Mouse (Mus musculus) neural tube, embryonic 14.5 days (tissue): ENCODE results near the gene Gm37240. TPM values are rescaled to one million over a fixed set of nuclear protein-coding genes. Genes with fewer than 3 reads are reported as not detected.
A peak's percentile ranks its signal among the peaks of the same experiment; 100 is the strongest.

Experiments used
- ATAC-seq: fragments of 200-750 bp; cut with Nextera tagmentation; 2 replicates; pipeline ENCODE4 v1.8.0; 2017; ENCODE audit warnings: low read depth, mild to moderate bottlenecking, moderate TSS enrichment, moderate library complexity
- H3K27ac ChIP-seq: fragments of 300-500 bp; sonication (generic); 2 replicates; pipeline ENCODE4 v1.5.1; 2014; ENCODE audit warnings: low read depth, mild to moderate bottlenecking, control low read depth, low read length, moderate library complexity, mixed read lengths
- H3K27me3 ChIP-seq: fragments of 300-500 bp; sonication (generic); 2 replicates; pipeline ENCODE4 v1.6.1; 2014; ENCODE audit warnings: low read length; ENCODE audit not compliant: control insufficient read depth, insufficient read depth
- H3K36me3 ChIP-seq: fragments of 300-500 bp; sonication (generic); 2 replicates; pipeline ENCODE4 v1.6.1; 2014; ENCODE audit warnings: low read length, mixed read lengths; ENCODE audit not compliant: control insufficient read depth, insufficient read depth
- H3K4me1 ChIP-seq: fragments of 300-500 bp; sonication (generic); 2 replicates; pipeline ENCODE4 v1.6.1; 2014; ENCODE audit warnings: low read length; ENCODE audit not compliant: control insufficient read depth, insufficient read depth
- H3K4me2 ChIP-seq: fragments of 300-500 bp; sonication (generic); 2 replicates; pipeline ENCODE4 v1.6.1; 2014; ENCODE audit warnings: mild to moderate bottlenecking, low read depth, low read length, control low read depth
- H3K4me3 ChIP-seq: fragments of 300-500 bp; sonication (generic); 2 replicates; pipeline ENCODE4 v1.5.1; 2014; ENCODE audit warnings: low read depth, low read length, control low read depth, mixed read lengths
- H3K9ac ChIP-seq: fragments of 300-500 bp; sonication (generic); replicated peaks from 2 replicates; pipeline ENCODE4 v1.6.1; 2014; ENCODE audit warnings: low read depth, mild to moderate bottlenecking, control low read depth, low read length, mixed read lengths
- H3K9me3 ChIP-seq: fragments of 300-500 bp; sonication (generic); 2 replicates; pipeline ENCODE4 v1.6.1; 2016; ENCODE audit warnings: low read length; ENCODE audit not compliant: control insufficient read depth
- WGBS: fragments of 180-500 bp; shearing (Covaris S2); extraction: QIAGEN DNeasy Blood & Tissue Kit; methylation state at CpG from one replicate; pipeline ENCODE4 v1.1.7; 2014; 5-methylcytosine and 5-hydroxymethylcytosine counted together
- polyA plus RNA-seq: library from polyadenylated mRNA; unstranded; fragments of >200 nt; fragmentation: Nextera tagmentation; extraction: Ambion mirVana; gene quantifications from 2 replicates; pipeline ENCODE4 v1.2.1, GENCODE M21; 2014

The Gm37240 gene
- polyA plus RNA-seq, 1 experiment from 2014 or later, result not detected

DNA sequence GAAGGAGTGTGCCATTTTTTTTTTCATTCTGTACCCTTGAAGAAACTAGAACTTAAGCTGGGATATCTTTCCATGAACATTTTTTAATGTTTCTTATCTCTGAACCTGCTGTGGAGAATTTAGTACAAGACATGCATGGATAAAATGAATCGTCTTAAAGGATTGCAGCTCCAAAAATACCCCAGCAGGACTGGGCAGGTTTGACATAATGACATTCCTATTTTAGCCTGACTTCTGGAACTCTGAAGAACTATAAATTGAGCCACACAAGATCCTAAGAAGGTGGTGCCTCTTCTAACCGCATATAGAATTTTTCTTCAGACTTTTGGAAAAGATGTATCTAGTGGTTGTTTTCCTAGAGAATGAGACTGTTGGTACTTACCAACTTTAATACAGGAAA lies 1294.0 kb downstream of the Gm37240 start, which contains the start of gene Tigd4:
Gene Tigd4, plus strand, starts transcription at position 301 of the 400 bp plus-strand sequence.
- WGBS, result 95% methylated on average over 2 of the region's 2 CpGs
- H3K36me3 ChIP-seq, result no peaks in the 10 kb centered on the region

DNA sequence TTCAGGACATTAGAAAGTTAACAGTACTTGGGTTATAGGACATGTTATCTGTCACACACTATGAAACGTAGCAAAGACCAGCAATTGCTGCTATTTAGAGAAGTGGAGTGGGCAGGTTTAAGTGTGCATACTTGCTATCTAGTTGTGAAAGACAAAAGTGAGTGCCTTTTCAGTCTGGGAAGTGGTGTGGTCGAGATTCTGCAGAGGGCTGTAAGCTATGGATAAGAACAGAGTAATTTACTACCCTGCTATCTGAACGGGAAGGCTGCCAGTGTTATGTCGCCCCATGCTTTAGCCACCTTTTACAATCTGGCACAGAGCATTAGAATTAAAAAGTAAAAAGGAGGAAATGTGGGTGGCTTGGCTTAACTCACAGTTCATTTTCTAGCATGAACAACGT lies 1300.6 kb downstream of the Gm37240 start:
- H3K27me3 ChIP-seq, result no peaks in the 10 kb centered on the region
- no peak overlapping the region for H3K4me2 ChIP-seq
- H3K9me3 ChIP-seq, result no peaks in the 10 kb centered on the region
- H3K9ac ChIP-seq, result no peak overlapping the region
- WGBS, result 47% methylated on average over 5 of the region's 5 CpGs
- no peak for ATAC-seq
- no peak overlapping the region for H3K4me3 ChIP-seq
- no peaks in the 10 kb centered on the region for H3K36me3 ChIP-seq
- H3K4me1 ChIP-seq, result no peaks in the 10 kb centered on the region; the same call in 1 of the 2 replicates
- no peak overlapping the region for H3K27ac ChIP-seq

More for the DNA sequence above, 1294.0 kb downstream of the Gm37240 start, which contains the start of gene Tigd4:
- H3K9ac ChIP-seq, result no peak within 1 kb of the TSS
- no peaks in the 10 kb centered on the region for H3K4me1 ChIP-seq
- no peaks in the 10 kb centered on the region for H3K9me3 ChIP-seq
- no peak within 1 kb of the TSS for H3K27ac ChIP-seq
- H3K4me2 ChIP-seq, result no peak within 1 kb of the TSS
- no peak within 1 kb of the TSS for H3K4me3 ChIP-seq
- no peak for ATAC-seq
- H3K27me3 ChIP-seq, result no peaks in the 10 kb centered on the region

DNA sequence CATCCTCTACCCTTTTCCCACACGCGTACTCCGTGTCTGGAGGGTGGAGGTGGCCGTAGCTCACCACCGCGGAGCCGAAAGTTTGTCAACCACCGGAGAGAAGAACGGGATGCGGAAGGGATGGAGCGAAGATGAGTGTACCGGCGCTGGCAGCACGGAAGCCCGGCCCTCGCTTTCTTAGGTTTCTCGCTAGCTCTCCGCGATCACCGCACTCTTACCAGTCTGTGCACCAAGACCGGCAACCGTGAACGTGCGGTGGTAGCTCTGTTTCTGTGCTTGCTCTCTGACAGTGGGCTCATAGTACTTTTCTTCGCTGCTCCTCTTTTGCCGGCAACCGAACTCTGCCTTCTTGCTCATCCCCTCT lies 1304.4 kb downstream of the Gm37240 start:
- no peaks in the 10 kb centered on the region for H3K9me3 ChIP-seq
- peak overlapping the region; percentile 83 for H3K4me2 ChIP-seq
- no peaks in the 10 kb centered on the region for H3K27me3 ChIP-seq
- no peaks in the 10 kb centered on the region for H3K36me3 ChIP-seq
- H3K4me3 ChIP-seq, result peak overlapping the region; percentile 82
- peaks cover 16% of the 10 kb centered on the region; the same call in 1 of the 2 replicates for H3K4me1 ChIP-seq
- H3K27ac ChIP-seq, result peak overlapping the region; percentile 87
- peak overlapping the region; percentile 86 for H3K9ac ChIP-seq
- under 1% methylated on average over 26 of the region's 27 CpGs for WGBS
- peak; percentile 63 for ATAC-seq

DNA sequence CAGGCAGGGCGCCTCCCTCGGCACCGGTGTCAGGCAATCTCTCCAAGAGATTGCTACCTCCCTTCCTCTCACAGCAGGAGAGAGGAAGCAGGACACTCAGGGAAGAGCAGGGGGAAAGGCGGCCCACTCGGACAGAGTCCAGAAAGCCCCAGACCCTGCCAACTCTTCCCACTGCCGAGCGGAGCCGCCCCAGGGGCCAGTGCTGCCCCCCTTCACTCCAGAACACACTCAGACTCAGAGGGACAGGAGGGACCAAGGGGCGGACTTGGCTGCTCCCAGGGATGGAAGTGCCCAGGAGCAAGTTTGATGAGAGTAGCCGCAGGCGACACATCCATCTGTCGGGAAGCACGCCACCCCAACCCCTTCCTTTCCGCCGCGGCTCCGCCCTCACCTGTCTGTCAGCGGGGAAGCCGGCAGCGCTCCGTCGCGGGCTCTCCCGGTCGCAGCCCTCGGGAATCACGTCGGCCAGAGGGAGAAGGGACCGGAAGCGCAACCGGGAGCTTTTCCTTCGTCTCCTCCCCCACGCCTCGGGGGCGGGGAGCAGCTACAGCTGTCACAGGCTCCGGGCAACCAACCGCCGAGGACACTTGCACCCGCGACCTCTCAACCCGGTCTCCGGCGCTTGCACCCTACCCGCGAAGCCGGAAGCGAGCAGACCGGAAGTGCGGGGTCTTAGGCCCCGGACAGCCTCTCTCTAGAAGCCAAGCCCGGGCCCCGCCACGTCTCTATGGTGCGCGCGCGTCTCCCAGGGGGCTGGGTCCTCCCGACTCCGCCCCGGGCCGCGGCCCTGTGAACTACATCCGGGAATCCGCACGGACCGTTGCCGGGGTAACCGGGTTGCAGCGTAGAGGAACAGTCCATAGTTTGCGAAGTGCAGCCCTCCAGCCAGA lies 1305.0 kb downstream of the Gm37240 start, which contains the start of gene Arfip1:
Gene Arfip1, minus strand, starts transcription at position 603 of the 890 bp plus-strand sequence.
- H3K4me2 ChIP-seq, result peak within 1 kb of the TSS; percentile 83
- no peaks in the 10 kb centered on the region for H3K9me3 ChIP-seq
- ATAC-seq, result peak; percentile 99
- H3K4me1 ChIP-seq, result peaks cover 16% of the 10 kb centered on the region; the same call in 1 of the 2 replicates
- peak within 1 kb of the TSS; percentile 82 for H3K4me3 ChIP-seq
- H3K27me3 ChIP-seq, result no peaks in the 10 kb centered on the region
- H3K27ac ChIP-seq, result peak within 1 kb of the TSS; percentile 87
- H3K9ac ChIP-seq, result peak within 1 kb of the TSS; percentile 86
- no peaks in the 10 kb centered on the region for H3K36me3 ChIP-seq
- under 1% methylated on average over 69 of the region's 70 CpGs for WGBS

DNA sequence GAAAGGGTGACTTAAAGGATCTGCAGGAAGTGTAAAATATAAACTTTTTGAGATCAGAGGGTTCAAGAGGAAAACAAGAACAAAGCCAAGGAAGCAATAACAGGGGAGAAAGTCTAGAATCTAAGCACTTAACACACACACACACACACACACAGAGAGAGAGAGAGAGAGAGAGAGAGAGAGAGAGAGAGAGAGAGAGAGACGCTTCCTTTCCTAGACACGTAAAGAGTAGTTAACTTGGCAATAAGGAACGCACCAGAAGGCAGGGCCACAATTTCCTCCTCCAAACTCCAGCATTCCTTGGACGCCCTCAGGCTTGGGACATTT lies 1305.7 kb downstream of the Gm37240 start:
- H3K9ac ChIP-seq, result peak overlapping the region; percentile 86
- peak overlapping the region; percentile 87 for H3K27ac ChIP-seq
- H3K4me3 ChIP-seq, result peak overlapping the region; percentile 82
- no peaks in the 10 kb centered on the region for H3K36me3 ChIP-seq
- peaks cover 16% of the 10 kb centered on the region; the same call in 1 of the 2 replicates for H3K4me1 ChIP-seq
- H3K9me3 ChIP-seq, result no peaks in the 10 kb centered on the region
- ATAC-seq, result no peak
- no peaks in the 10 kb centered on the region for H3K27me3 ChIP-seq
- WGBS, result 0% methylated on average over 4 of the region's 4 CpGs
- H3K4me2 ChIP-seq, result peak overlapping the region; percentile 83

DNA sequence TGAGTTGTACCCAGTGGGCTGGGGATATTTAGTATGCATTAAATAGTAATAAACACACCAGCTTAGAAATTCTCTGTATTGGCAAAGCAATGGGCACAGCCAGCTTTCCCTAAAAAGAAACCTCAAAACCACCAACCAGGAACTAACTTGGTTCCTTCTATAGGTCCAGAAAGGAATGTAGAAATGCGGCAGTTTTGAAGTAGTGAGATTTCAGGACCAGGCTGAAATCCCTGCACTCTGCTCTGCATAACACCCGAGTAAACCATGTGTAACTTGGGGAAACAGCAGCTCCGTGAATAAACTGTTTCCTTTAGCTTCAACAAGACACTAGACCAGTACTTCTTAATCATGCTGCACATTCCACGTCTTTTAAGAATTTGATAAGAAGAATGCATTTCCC lies 1306.6 kb downstream of the Gm37240 start:
- H3K27me3 ChIP-seq, result no peaks in the 10 kb centered on the region
- no peaks in the 10 kb centered on the region for H3K36me3 ChIP-seq
- H3K4me2 ChIP-seq, result peak overlapping the region; percentile 83
- ATAC-seq, result no peak
- peaks cover 16% of the 10 kb centered on the region; the same call in 1 of the 2 replicates for H3K4me1 ChIP-seq
- H3K9me3 ChIP-seq, result no peaks in the 10 kb centered on the region
- H3K9ac ChIP-seq, result no peak overlapping the region; the same call in 1 of the 2 replicates
- no peak overlapping the region for H3K27ac ChIP-seq
- 70% methylated on average over 4 of the region's 4 CpGs for WGBS
- H3K4me3 ChIP-seq, result peak overlapping the region; percentile 82

DNA sequence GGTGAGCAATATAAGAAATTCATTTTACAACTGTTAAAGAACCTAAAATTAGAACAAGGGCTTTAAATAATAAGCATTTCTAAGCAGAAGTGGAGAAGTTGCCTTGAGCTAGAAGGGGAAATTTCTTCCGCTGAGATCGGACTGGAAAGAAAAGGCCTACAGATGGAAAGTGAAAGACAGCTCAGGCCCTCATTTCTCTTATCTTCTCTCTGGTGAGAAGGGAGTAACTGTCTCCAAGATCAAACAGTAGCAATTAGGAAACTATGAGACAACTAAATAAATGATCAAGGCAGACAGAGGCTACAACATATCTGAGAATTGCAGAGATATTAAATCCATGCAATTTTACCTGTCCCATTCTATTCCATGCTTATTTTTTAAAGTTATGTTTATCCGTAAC lies 1316.8 kb downstream of the Gm37240 start:
- H3K4me1 ChIP-seq, result no peaks in the 10 kb centered on the region
- WGBS, result 92% methylated on average over 3 of the region's 3 CpGs
- H3K4me3 ChIP-seq, result no peak overlapping the region
- no peaks in the 10 kb centered on the region for H3K36me3 ChIP-seq
- no peaks in the 10 kb centered on the region for H3K9me3 ChIP-seq
- no peak overlapping the region for H3K27ac ChIP-seq
- no peak overlapping the region for H3K4me2 ChIP-seq
- no peak overlapping the region for H3K9ac ChIP-seq
- H3K27me3 ChIP-seq, result no peaks in the 10 kb centered on the region
- no peak for ATAC-seq

DNA sequence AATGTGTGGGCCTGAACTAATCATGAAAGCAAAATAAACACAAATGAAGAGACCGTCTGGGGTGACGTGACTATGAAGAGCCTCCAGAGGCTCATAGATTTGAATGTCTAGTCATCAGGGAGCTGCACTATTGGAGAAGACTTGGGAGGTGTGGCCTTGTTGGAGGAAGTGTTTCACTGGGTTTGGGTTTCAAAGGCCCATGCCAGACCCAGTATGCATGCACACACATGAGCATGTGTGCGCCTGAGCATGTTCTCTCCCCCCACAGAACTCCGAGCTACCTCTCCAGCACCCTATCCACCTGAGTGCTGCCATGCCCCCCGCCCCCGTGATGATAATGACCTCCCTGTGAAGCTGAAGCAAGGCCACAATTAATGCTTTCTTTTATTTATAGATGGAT lies 1317.7 kb downstream of the Gm37240 start:
- Histone ChIP-seq H3K4me1 (no peaks in the 10 kb centered on the region), H3K27ac (no peak overlapping the region), H3K9me3 (no peaks in the 10 kb centered on the region), H3K4me2 (no peak overlapping the region), H3K36me3 (no peaks in the 10 kb centered on the region), H3K4me3 (no peak overlapping the region), H3K9ac (no peak overlapping the region), H3K27me3 (no peaks in the 10 kb centered on the region)
- 67% methylated on average over 6 of the region's 6 CpGs for WGBS
- ATAC-seq, result no peak

DNA sequence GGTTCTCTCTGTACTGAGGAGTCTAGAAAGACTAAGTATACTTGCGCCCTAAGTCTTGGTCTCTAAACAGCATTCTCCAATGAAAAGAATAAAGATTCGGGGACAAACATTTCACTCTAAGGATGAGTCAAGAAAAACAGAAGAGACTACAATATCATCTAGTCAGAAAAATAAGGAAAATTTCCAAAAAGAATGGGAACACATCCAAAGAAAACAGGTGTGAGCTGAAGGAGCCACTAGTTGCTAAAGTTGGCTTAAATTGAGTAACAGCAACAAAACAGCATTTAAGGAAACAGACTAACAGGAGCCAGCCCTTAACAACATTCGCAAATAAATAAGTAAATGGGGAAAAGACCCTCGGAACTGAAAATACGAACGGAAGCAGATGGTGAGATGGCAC lies 1318.8 kb downstream of the Gm37240 start:
- WGBS, result 93% methylated on average over 6 of the region's 6 CpGs
- no peak for ATAC-seq
- no peaks in the 10 kb centered on the region for H3K36me3 ChIP-seq
- H3K4me1 ChIP-seq, result no peaks in the 10 kb centered on the region
- H3K9ac ChIP-seq, result no peak overlapping the region
- no peak overlapping the region for H3K4me2 ChIP-seq
- H3K27me3 ChIP-seq, result no peaks in the 10 kb centered on the region
- no peak overlapping the region for H3K27ac ChIP-seq
- no peaks in the 10 kb centered on the region for H3K9me3 ChIP-seq
- H3K4me3 ChIP-seq, result no peak overlapping the region
